Mouse (Mus musculus) spleen, embryonic (tissue): ENCODE measurements at regions not wholly inside any gene's neighbourhood (a gene's known extent, or its start where the extent isn't known, plus 50 kb on each side); places are given as distances from the start of the nearest gene placed in this dataset.

Experiments used
- CTCF ChIA-PET: fragments of 350-600 bp; sonication (Branson Sonifier 250); formaldehyde crosslinking; loops from one replicate; lab custom pipeline; 2022; lab: Charles Lee

DNA sequence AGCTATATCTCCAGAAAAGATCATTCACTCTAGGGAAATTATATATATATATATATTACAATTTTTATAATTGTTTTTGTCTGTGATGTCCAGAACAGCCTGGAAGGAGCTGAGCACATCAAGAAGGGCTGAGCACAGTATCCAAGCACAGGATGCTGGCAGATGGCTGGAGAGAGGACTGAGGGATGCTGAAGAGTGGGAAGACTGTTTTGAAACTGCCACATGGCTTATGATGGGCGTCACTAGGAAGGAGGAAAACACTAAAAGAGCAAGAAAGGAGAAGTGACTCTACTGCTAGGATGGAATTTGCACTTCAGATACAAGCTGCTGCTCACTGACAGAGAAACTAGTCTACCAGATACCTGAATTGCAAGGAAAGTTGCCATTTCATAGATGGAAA, 50.4 kb upstream of the Atg10 start:
- CTCF ChIA-PET: interaction anchor here (0.5 to 0.6 kb wide), 2 partner anchors 108 to 359 kb away, joined by 3 to 7 read pairs; no protein-coding TSS in a partner anchor

DNA sequence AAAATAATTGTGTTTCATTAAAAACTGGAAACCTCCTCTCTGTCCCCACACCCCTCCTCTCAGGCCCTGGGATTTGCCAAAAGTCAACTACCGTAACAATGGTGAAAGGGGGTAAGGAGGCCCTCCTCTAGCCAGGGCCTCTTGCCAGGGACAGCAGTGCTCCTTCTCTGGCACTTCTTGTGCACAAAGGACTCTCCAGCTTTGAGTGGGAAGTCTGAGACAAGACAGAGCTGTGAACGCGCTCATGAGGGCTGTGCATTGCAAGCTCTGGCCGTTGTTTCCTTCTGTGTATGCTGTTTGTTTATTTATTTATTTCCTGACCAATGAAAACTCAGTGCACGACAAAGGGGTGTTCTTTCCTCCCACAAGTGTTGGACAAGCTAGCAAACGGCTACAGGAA, 50.8 kb upstream of the Atg10 start:
- CTCF ChIA-PET: interaction anchor here (0.6 kb wide), 1 partner anchor 359 kb away, joined by 3 read pairs; no protein-coding TSS in a partner anchor

DNA sequence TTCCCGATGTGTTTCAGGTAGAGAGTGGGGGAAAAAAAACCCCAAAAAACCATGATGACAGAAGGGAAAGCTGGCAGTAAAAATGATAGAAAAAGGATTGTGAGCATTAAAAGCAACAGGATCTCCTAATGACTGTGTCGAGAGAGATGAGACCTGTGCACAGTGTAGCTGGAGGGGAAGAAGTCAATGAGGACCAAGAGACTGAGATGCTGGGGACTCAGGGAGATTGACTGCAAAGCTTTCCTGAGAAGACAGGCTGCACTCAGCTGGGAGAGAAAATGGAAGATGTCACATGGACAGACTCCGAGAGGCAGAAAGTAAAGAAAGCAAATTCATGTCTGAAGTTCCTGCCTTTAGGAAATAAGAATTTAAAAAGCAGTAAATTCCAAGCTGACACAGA, 55.7 kb upstream of the Atg10 start:
- CTCF ChIA-PET: no interaction called here

DNA sequence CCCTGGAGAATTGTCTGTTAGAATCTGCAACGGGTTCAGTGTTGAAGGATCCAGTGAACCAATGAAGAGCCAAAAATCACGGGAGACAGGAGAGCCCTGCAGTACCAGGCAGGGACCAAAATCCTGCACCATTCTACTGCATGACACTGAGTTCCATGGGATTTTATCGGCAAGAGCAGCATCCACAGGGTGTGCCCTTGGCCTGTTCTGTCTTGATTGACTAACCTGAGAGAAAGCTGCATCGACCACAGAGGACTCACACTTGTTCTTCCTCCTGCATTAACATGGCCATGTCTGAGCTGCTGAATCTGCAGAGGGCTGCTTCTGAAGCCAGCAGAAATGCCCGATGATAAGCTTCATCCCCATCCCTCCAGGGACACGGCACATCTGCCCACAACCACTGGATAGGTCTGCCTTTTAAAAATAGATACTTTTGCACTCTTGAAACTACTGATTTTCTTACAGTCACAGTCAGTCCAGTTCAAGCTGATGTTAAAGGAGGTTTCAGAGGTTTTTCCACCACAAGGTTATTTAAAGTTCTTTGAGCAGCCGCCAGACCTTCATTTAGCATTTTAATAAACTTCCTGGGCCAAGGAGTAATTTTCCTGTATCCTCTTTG, 71.9 kb upstream of the Atg10 start:
- CTCF ChIA-PET: no interaction called here

DNA sequence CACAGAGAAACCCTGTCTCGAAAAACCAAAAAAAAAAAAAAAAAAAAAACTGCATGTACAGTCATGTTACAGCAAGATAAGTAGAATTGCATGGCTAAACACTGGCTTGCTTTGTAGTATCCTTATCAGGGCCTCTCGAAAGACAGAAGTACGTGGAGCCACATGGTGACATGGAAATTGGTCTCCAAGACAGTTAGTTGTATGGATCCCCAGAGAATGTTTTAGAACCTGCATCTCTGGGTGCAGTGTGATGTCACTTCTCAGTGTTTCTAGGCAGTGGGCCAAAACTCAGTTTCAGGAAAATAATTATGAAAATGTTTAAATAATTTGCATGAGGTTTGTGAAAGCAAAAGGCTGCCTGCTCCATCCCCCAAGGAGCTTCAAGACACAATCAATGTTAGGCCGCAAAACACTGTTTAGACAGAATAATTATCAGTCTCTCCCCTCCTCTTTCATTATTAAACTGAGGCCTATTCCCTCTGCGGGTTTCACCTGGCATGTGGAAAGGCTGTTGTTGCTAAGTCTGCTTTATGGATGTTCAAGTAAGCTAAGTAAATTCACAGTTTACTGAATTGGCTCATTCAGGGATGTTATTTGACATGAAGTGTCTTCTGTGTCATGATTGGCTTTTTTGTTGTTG, 72.9 kb upstream of the Atg10 start:
- CTCF ChIA-PET: no interaction called here

DNA sequence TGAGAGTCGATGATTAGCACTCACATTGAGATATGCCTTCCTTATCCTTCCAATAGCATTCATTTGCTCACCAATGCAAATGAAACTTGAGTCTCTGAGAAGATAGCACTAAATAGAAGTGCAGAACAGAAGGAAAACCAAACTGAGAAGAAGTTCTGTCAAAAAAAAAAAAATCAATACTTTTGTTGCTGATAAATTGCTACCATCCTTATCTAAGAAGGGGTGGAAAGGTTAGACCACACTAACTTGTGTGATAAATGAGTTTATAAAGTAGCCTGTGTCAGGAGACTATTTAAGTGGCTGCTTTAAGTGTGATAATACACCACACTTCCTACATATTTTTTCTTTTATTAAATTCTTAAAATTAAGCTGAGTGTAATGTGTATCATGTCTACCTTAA, 78.1 kb upstream of the Atg10 start:
- CTCF ChIA-PET: no interaction called here

DNA sequence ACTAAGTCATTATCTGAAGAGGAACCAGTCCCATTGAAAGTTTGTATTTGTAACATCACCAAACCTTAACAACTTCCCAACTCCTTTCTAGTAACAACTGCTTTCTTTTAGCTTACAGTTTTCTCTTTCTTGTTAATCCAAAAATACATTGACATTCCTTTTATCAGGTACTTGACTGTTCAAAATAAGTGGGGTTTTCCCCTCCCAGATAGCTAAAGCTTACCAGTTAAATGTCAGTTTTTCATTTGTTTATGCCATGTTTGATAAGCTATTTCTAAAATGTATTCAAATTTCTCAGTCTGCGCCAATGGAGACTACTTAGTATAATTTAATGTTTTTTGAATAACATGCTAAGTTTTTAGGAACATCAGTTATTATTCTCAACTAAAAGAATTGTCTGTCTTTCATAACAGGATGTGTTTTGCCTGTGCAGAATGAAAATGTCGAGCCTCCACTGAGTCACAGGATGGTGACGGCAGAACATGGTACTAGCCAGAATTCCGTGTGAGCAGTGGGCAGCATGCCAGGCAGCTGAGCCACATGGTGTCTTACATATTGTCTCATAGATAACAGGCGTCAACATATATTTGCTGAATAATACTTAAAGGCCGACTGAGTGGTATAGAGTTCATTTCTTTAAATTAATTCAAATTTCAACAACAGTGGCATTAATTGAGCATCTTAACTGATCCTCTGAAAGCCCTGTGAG, 82.1 kb upstream of the Atg10 start:
- CTCF ChIA-PET: no interaction called here

DNA sequence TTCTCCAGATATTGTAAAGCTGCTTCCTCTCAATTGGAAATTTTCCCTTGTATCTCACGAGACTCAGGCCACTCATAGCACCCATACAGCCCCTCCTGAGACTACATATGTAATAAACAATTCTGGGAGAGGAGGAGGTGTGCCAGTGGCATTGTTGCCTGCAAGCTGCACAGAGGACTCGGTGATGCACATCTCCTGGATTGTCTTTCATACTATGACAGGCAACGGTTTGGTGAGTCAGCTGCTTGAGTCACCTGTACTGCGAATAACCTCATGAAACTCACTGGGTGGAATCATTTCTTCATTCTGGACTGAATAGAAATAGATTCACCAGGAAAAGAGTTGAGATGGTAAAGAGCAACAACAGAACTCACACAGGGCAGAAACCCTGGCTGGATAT, 82.8 kb upstream of the Atg10 start:
- CTCF ChIA-PET: no interaction called here

DNA sequence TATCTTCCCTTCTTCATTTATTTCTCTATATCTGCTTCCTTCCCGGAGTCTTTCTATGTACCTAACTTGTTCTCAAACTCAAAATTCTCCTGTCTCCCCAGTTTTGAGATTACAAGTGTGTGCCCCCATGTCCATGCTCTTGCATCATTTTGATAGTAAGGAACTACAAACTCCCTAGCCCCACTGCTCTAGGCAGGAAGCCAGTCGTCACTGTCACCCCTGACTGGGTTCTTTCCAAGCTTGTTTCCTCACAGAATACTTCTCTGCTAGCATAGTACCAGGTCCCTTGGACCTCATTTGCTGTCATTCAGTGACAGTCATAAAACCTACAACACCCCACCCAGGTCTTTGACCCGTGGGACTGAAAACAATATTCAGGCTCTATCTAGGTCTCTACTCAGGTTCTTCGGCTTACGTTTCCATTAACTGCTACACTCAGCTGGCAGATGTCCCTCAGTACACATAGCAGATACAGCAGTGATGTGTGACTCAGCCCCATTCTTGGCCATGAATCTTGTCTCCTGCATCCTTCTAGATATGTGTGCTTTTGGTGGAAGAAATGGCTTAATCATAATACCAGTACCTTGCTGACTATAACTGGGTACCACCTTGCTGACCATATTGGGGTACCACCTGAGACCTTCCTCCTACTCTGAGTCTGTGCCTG, 89.3 kb upstream of the Atg10 start:
- CTCF ChIA-PET: interaction anchor here (0.6 kb wide), 1 partner anchor 198 kb away, joined by 7 read pairs; no protein-coding TSS in a partner anchor

DNA sequence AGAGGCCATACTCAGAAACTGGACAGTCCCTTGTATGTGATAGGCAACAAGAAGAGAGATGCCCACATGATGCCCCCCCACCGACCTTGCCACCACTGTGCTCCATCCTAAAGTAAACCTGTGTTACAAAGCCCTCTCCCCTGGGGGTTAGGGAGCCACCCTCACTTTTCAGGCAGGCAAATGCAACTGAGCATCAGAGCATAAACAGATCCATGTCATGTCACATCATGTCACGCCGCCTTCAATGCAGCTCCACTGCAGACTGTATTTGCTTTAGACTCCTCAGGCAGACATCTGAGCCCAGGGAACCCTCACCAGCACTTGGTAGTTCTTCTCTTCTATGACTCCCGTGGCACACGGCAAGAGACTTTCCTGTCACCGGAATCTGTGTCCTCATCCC, 98.6 kb upstream of the Atg10 start:
- CTCF ChIA-PET: no interaction called here

DNA sequence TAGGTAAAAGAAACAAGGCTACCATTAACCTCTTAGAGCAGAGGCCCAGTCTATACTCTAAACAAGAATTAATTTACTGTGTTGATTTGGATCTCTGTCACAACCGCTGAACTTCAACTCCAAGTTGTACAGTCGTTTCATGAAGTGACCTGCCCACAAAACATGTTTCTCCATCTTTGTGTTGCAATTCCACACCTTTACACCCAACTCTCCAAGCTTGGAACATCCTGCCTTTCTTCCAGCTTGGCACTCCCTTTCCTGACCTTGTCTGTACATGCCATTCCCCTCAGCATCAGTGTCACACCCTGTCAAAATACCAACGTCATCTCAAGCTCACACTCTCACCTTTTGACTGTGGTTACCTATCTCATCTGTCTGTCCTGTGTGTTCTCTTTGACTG, 103.1 kb upstream of the Atg10 start:
- CTCF ChIA-PET: no interaction called here

DNA sequence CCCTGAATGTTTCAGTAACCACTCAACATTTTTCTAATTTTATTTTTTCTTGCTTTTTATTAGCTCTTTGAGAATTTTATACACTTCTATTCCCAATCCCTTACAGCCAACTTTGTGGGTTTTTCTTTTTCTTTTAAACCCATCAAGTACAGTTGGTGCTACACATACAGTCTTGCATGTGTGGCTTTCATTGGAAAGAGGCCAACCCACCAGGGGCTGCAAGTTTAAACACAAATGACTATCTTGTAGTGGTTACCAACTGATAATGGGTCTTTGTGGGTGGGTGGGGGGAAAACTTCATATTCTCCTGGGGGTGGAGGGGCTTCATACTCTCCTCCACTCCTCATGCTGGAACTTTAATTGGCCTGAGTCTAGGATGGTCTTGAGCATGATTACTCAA, 110.5 kb upstream of the Atg10 start:
- CTCF ChIA-PET: no interaction called here

DNA sequence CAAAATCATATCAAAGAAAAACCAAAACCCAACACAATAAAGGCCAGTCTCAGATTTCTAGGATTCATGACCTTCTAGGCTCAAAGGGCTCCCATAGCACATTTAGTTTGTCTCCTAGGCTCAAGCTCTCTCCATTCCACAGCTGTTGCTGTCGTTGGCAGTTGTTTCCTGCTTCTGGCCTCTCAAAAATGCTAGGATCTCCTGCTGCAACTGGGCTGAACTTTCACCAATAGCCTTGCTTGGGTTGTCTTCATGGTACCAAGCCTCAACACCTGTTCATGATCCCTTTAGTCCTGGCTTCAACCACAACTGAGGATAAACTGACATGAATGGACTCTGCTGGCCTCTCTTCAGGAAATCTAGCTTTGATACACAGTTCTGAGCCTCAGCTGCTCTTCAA, 115.9 kb upstream of the Ssbp2 start:
- CTCF ChIA-PET: no interaction called here

DNA sequence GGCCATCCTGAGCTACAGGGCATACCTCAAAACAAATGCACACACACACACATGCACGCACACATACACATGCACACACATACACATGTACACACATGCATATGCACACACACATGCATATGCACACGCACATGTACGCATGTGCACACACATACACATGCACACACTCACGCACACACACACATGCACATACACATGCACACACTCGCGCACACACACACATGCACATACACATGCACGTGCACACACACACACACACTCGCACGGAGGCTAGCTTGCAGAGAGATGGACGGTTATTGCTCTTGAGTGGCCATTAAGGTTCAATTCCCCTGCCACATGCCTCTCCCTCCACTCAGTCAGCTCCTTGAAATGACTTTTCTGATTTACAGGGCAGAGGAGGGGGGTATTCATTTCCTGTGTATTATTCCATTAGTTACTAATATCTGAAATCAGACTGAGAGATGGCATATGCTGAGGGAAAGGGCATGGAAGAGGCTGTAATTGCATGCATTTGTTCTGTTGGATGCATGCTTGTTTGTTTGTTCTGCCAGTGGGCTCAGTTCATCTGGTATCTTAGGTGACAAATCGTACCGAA, 111.5 kb upstream of the Ssbp2 start:
- CTCF ChIA-PET: no interaction called here

DNA sequence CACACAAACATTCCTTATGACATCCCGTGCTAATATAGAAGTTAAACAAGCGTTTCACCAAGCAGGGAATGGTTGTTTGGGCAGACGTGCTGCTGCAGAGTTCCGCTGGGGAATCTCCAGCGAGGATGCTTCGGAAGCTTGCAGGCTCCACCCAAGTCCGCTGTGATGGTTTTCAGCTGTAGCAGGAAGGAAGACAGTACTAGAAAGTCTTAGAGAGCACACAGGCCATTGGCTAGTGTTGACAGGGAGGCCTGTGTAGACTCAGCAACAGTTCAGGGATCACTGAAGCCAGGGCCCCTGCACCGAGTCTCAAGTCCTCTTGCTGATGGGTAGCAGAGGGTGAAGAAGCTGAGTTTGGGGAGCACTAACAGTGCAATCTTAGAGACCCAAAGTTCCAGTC, 107.8 kb upstream of the Ssbp2 start:
- CTCF ChIA-PET: no interaction called here

DNA sequence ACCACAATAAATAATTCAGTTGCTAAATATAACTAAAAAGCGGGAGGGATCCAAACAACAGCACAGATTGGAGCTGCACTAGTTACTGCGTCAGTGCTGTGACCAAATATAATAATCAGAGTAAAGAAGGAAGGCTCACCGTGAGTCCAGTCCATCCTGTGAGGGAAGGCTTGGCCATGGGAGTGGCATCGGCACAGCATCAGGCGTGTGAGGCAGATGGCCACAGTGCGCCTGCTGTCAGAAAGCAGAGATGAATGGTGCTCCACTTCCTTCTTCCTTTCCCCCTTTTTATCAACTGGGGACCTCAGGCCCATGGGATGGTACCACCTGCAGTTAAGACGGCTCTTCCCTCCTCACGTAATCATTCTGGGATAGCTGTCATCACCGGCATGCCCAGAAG, 103.6 kb upstream of the Ssbp2 start:
- CTCF ChIA-PET: no interaction called here

DNA sequence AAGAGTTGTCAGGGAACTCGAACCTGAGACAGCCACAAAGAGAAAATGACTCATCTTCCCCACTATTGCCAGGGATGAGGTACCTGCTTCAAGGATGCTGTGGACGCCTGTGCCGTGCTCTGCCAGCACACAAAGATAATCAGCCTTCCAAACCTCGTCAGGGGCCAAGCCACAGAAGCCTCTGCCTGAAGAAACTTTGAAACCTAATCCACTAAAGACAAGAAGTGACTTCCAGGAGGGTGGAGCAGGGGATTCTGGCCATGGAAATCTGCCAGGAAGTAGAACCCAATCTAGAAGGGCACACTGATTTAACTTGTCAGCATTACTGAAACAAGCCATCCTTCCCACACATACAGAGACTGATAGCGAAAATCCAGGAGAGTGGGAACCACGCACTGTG, 100.0 kb upstream of the Ssbp2 start:
- CTCF ChIA-PET: no interaction called here

DNA sequence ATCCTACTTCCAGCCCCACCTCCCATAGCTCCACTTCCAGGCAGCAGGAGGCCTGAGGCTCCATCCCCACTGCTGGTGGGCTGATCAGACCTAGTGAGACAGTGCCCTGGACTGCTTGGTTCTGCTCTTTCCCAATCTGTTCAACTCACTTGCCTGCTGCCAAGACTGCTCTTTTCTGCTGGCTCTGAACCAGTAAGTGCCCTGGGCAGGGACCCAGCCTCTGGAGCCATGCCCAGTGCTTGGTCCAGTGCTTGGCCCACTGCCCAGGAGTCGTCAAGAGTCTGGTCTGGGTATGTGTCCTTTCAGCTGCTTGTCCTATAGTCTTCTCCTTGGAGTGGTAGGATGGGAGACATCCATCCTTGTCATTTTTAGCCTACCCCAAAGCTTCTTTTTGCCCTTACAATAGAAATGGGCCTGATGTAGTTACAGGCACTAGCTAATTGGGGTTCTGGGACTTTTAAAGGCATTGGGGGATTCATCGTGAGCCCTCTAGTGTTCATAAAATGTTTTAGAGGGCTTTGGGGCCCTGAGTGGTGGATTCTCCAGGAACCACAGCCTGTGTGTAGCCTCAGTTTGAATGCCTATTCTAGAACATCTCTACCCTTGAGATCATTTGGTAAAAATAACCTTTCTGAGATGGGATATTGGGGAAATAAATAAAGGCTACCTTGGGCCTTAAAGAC, 94.7 kb upstream of the Ssbp2 start:
- CTCF ChIA-PET: no interaction called here

DNA sequence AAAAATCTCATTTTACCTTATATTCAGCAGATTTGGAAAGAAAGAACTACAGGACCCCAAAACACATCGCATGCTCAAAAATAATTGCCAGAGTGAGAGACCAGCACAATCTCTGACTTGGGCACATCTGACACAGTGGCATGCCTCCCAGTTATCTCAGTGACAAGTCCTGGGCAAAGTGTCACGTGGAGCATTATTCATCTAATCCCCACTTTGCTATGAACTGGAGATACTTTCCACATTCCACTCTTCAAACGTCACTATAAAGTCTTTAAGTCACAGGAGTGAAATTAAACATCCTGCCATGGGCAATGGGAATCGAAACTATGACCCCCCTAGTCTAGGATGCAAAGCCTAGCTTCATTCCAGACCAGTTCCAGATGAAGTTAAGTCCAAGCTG, 93.5 kb upstream of the Ssbp2 start:
- CTCF ChIA-PET: no interaction called here

DNA sequence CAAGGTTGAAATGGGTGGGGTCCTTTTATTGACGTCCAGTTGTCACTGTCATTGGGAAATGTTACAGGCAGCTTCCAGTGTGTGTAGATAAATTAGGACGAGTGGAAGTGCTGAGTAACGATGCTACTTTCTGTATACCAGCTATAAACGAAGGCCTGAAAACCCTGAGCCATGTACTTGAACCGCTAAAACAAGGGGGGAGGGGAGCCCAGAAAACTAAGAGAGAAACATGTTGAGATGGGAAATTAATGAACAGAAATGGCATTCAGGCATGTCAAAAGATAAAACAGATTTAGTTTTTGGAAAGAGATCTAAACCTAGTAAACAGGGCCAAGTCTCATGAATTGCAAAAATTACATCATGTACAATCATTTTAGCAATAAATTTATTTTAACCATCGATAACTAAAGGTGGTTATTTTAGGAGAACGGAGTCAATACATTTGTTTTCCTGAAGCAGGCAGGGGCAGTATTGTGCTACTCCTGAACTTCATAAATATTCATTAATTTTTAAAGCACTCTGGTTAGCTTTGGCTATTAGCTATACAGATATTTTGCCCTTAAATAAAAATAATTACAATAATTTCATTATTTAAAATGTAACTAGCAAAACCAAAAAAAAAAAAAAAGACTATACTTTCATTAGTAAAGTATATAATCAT, 92.1 kb upstream of the Ssbp2 start:
- CTCF ChIA-PET: no interaction called here

DNA sequence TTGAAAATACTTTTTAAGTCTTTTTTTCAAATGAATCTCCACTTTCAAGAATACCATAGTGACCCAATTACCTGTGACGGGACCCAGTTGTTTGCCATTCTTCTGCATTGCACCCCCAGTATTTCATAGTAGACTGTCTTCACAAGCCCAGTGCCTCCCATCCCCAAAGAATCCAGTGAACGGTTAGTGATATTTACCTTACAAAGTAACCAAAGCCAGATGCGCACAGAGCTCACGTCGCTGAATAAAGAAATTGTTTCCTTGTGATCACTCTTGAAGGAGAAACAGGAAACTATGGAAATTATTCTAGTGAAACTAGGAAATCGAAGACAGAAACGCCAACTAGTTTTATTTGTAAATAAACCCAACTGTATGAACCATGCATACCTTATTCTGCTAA, 91.4 kb upstream of the Ssbp2 start:
- CTCF ChIA-PET: no interaction called here
